In the genomic region with DNA sequence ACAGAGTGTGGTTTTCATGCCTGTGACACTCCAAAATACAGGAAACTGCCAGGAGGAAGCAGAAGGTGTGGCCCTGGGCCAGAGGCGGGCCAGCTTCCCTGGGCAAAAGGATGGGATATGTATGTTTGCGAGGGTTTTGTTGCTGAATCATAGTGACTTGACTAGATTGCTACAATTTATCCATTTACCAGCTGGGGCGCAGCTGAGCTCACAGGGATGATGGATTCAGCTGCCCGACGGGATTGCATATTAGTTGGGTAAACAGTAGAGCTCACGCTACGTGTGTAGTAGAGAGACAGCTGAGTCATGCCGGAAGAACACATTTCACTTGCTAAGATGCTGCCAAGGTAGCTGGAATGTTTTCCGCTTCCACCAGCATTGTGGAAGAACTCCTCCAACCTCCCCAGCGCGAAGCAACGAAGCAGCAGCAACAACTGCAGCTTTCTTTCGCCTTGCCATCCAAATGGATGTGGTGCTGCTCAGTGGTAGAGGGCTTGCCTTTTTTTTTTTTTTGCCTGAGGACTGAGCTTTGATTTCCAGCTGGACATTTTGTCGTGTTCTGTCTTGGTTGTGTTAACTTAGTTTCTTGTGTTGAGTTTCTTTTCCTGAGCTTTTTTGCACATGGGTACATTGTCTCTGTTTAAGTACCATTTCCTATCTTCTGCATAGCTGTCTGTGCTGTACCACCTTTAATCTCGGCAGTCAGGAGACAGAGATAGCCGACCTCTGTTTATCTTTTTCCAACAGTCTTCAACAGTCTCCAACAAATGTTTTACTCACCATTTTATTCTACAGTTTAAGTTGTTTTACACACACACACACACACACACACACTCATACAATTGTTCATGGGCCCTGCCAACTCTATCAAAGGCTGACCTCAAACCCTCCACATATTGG, we compare ENCODE assay signal across 8 mouse cellular contexts. TPM values are rescaled to one million over a fixed set of nuclear protein-coding genes. Genes with fewer than 3 reads are reported as not detected.
DNase-seq lines count a peak whose midpoint lies in the region; ATAC-seq and TF ChIP-seq lines count a peak whose summit lies in the region.

Gstp2 (minus strand) TSS at position 58 of the 900 bp plus-strand sequence.

- H3ac ChIP-seq in myocyte (ENCODE audit: control insufficient read depth, insufficient read length) = no peak within 1 kb of the TSS

- 0 out of 2 replicates have a peak, but pooled peaks cover 3% of the 10 kb centered on the region for H3K4me1 ChIP-seq in thymus, adult 2 months (replicated peaks; ENCODE audit: control insufficient read depth, insufficient read depth, low read length)
- peaks cover 8% of the 10 kb centered on the region; the same call in 1 of the 2 replicates for H3K4me1 ChIP-seq in kidney, embryonic 15.5 days
- H3K4me1 ChIP-seq in limb, embryonic 15.5 days = peaks cover 9% of the 10 kb centered on the region

- TF ChIP-seq POLR2A in thymus, adult 2 months (IDR thresholded peaks at IDR 0.05; ENCODE audit: control insufficient read depth, extremely low read depth, insufficient read depth, low read length, poor library complexity) = no peak
- peak; percentile 31 for TF ChIP-seq POLR2A in myocyte (IDR thresholded peaks at IDR 0.05; ENCODE audit: insufficient read length, low read depth)

- H3K79me2 ChIP-seq in myocyte (ENCODE audit: control insufficient read depth, insufficient read depth) = no peaks in the 10 kb centered on the region

- no peak within 1 kb of the TSS for H3K4me3 ChIP-seq in thymus, adult 2 months (ENCODE audit: control insufficient read depth, insufficient read depth, low read length)
- H3K4me3 ChIP-seq in kidney, embryonic 15.5 days (replicated peaks) = 0 out of 2 replicates have a peak within 1 kb of the TSS, but pooled peaks have one; percentile 1
- peak within 1 kb of the TSS; percentile 8 for H3K4me3 ChIP-seq in limb, embryonic 15.5 days
- no peak within 1 kb of the TSS for H3K4me3 ChIP-seq in myocyte

- TF ChIP-seq CTCF in thymus, adult 2 months (IDR thresholded peaks at IDR 0.05; ENCODE audit: borderline replicate concordance, control insufficient read depth, extremely low read depth, insufficient read depth, low read length, poor library complexity) = no peak

- ATAC-seq in kidney, embryonic 15.5 days (replicated peaks; ENCODE audit: low FRiP score) = peak; percentile 58; the same call in 1 of the 2 replicates
- no peak for ATAC-seq in limb, embryonic 15.5 days (ENCODE audit: insufficient number of reproducible peaks, low FRiP score, low TSS enrichment, low read depth)

- no peak within 1 kb of the TSS for H3K27ac ChIP-seq in thymus, adult 2 months (ENCODE audit: control insufficient read depth, insufficient read depth, low read length)
- peak within 1 kb of the TSS; percentile 48 for H3K27ac ChIP-seq in kidney, embryonic 15.5 days
- H3K27ac ChIP-seq in limb, embryonic 15.5 days = peak within 1 kb of the TSS; percentile 67

- no peak for DNase-seq in thymus, adult 2 months
- DNase-seq in thymus, postnatal 10 days (ENCODE audit: low spot score in 2 of 2) = no peak
- peak; percentile 24 for DNase-seq in embryo, embryonic 11.5 days (ENCODE audit: low read depth, low spot score)
- peak; percentile 89 for DNase-seq in heart, adult 8-10 months (ENCODE audit: low spot score)
- no peak for DNase-seq in urinary bladder, adult 2 months (ENCODE audit: low spot score)

- no peaks in the 10 kb centered on the region for H3K36me3 ChIP-seq in thymus, adult 2 months (ENCODE audit: control insufficient read depth, insufficient read depth, low read length)
- no peaks in the 10 kb centered on the region for H3K36me3 ChIP-seq in kidney, embryonic 15.5 days
- H3K36me3 ChIP-seq in limb, embryonic 15.5 days = no peaks in the 10 kb centered on the region
- no peaks in the 10 kb centered on the region for H3K36me3 ChIP-seq in myocyte (ENCODE audit: control insufficient read depth, insufficient read depth)

- H3K9ac ChIP-seq in kidney, embryonic 15.5 days = no peak within 1 kb of the TSS
- no peak within 1 kb of the TSS for H3K9ac ChIP-seq in limb, embryonic 15.5 days

- no peaks in the 10 kb centered on the region for H3K27me3 ChIP-seq in thymus, adult 2 months (ENCODE audit: control insufficient read depth, insufficient read depth, low read length)
- H3K27me3 ChIP-seq in kidney, embryonic 15.5 days = no peaks in the 10 kb centered on the region
- no peaks in the 10 kb centered on the region for H3K27me3 ChIP-seq in limb, embryonic 15.5 days
- no peaks in the 10 kb centered on the region for H3K27me3 ChIP-seq in myocyte (ENCODE audit: control insufficient read depth, insufficient read depth, insufficient read length)

- H3K9me3 ChIP-seq in kidney, embryonic 15.5 days (replicated peaks) = no peaks in the 10 kb centered on the region
- no peaks in the 10 kb centered on the region for H3K9me3 ChIP-seq in limb, embryonic 15.5 days

- WGBS in thymus, adult 2 months = 73% methylated on average over 16 of the region's 16 CpGs
- 53% methylated on average over 16 of the region's 16 CpGs for WGBS in kidney, embryonic 15.5 days
- 44% methylated on average over 16 of the region's 16 CpGs for WGBS in limb, embryonic 15.5 days

- peak within 1 kb of the TSS; percentile 40 for H3K4me2 ChIP-seq in kidney, embryonic 15.5 days
- peak within 1 kb of the TSS; percentile 19 for H3K4me2 ChIP-seq in limb, embryonic 15.5 days
- peak within 1 kb of the TSS; percentile 48 for H3K4me2 ChIP-seq in myocyte (ENCODE audit: low read depth)

TF ChIP-seq in myocyte, 11 proteins besides CTCF, POLR2A, EP300 and RAD21:
- peak in 1 of 3 experiments; percentile 21 for TF ChIP-seq MYOG (IDR thresholded peaks at IDR 0.05; ENCODE audit: control insufficient read depth in 1 of 3, insufficient read depth in 1 of 3, insufficient read length in 2 of 3, low read depth in 2 of 3)
- no peak for TF ChIP-seq MAX (IDR thresholded peaks at IDR 0.05; ENCODE audit: low read depth)
- TF ChIP-seq TCF3 (IDR thresholded peaks at IDR 0.05; ENCODE audit: insufficient read length, low read depth) = no peak
- no peak for TF ChIP-seq REST (IDR thresholded peaks at IDR 0.05; ENCODE audit: insufficient read depth, insufficient read length)
- peak in 1 of 3 experiments; percentile 67 for TF ChIP-seq MYOD1 (IDR thresholded peaks at IDR 0.05; ENCODE audit: control insufficient read depth in 1 of 3, insufficient read length in 2 of 3, low read depth in 2 of 3)
- TF ChIP-seq CEBPB (IDR thresholded peaks at IDR 0.05; ENCODE audit: insufficient read depth, poor library complexity, severe bottlenecking) = 0 out of 2 replicates have a peak, but pooled peaks have one; percentile 20

RNA-seq across cellular contexts. Expression of gene Gstp2, which starts in this region (rescaled TPM):
- 26.9 and 48.8 TPM in 2 replicates for polyA plus RNA-seq in thymus, adult 2 months (2012; rRNA removed)
- total RNA-seq in heart, adult 8-10 months (2022) = 100 to 1,000 TPM; 131 to 147 (median 142) TPM
- polyA plus RNA-seq in kidney, embryonic 15.5 days (2015; fragmentation: Nextera tagmentation; extraction: Ambion mirVana) = 2.4 and 14.9 TPM in 2 replicates
- polyA plus RNA-seq in limb, embryonic 15.5 days (2015; fragmentation: Nextera tagmentation; extraction: Ambion mirVana) = 1.4 and 2.3 TPM in 2 replicates
- polyA plus RNA-seq in myocyte (2012; fragmentation: generic; extraction: Trizol) = 6.7 TPM
- 69.1 and 69.5 TPM in 2 replicates for polyA plus RNA-seq in urinary bladder, adult 2 months (2012; rRNA removed)

Comparison
In these comparisons a context has a peak if more than half of its experiments do, and no peak if none do; other contexts are left out.
1. DNase-seq: peak in embryo, embryonic 11.5 days (single experiment) and heart, adult 8-10 months (single experiment); none in thymus, adult 2 months (single experiment), thymus, postnatal 10 days (0 of 2) and urinary bladder, adult 2 months (single experiment).
2. H3K4me3 ChIP-seq: peak in kidney, embryonic 15.5 days (single experiment) and limb, embryonic 15.5 days (single experiment); none in thymus, adult 2 months (single experiment) and myocyte (single experiment).
3. Peak in every context shown above with its lines, with median percentiles within 50 percentile points of each other: H3K4me2 ChIP-seq.